Comparison of ENCODE assay signal across 14 mouse cellular contexts in the genomic region with DNA sequence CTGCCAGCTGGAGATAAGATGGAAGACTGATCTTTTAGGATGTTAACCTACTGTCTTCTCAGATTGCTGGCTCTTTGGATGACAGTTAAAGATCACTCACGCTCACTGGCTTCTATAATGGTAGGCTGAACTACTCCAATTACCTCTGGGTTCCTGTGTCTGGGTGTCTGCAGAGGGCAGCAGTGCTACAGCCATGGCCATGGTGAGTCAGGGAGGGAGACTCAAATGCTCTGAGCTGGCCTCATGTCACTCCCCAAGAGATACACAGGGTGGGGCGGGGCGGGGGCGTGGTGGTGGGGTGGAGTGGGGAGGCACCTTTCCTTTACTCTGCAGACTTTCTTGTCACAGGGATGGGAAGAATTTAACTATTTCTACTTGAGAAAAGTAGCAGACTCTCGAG. TPM values are rescaled to one million over a fixed set of nuclear protein-coding genes. Genes with fewer than 3 reads are reported as not detected.
DNase-seq lines count a peak whose midpoint lies in the region; ATAC-seq and TF ChIP-seq lines count a peak whose summit lies in the region.
"Had no signal": no experiment of that assay in that cellular context is flagged by ENCODE, and none has a peak within 500 bp of the region (broad histone marks: within the 10 kb centered on the region; RNA-seq: fewer than 3 reads in every experiment).

No protein-coding gene starts in this region.

- no peak for ATAC-seq in midbrain, embryonic 11.5 days (ENCODE audit: low FRiP score)
- no peak for ATAC-seq in midbrain, embryonic 14.5 days (ENCODE audit: low FRiP score, low TSS enrichment)
- peak; percentile 64 for ATAC-seq in erythroid progenitor cell, adult 5-6 weeks (replicated peaks; ENCODE audit: low FRiP score, poor library complexity, severe bottlenecking)
- ATAC-seq: activated CD4-positive, CD25-positive, alpha-beta regulatory T cell, adult 4 months had no signal

- H3K4me3 ChIP-seq in midbrain, embryonic 11.5 days (ENCODE audit: low read depth, low read length): no peak overlapping the region
- H3K4me3 ChIP-seq in midbrain, embryonic 14.5 days (replicated peaks; ENCODE audit: low read depth, low read length): no peak overlapping the region
- H3K4me3 ChIP-seq in small intestine, adult 2 months (ENCODE audit: low read depth, low read length): no peak overlapping the region
- H3K4me3 ChIP-seq: forebrain, embryonic 12.5 days had no signal

- H3K9ac ChIP-seq in midbrain, embryonic 11.5 days (ENCODE audit: low read length): no peak overlapping the region
- H3K9ac ChIP-seq in midbrain, embryonic 14.5 days (replicated peaks; ENCODE audit: low read length): no peak overlapping the region
- H3K9ac ChIP-seq: forebrain, embryonic 12.5 days; lung, embryonic 14.5 days had no signal

- peak; percentile 28 for DNase-seq in embryo, embryonic 10 days (ENCODE audit: low spot score)
- no peak for DNase-seq in embryo, embryonic 11 days
- peak; percentile 49 for DNase-seq in midbrain, embryonic 11.5 days (ENCODE audit: low spot score, missing footprints)
- no peak for DNase-seq in midbrain, embryonic 14.5 days
- no peak for DNase-seq in layer of hippocampus, adult 11-12 months (ENCODE audit: low spot score)
- no peak for DNase-seq in lung, postnatal 4 days
- DNase-seq: cerebellum, adult 2 months; kidney, adult 11 months; lung, embryonic 14.5 days; right cerebral cortex, adult 18-20 months had no signal

- TF ChIP-seq CTCF in small intestine, adult 2 months (IDR thresholded peaks at IDR 0.05; ENCODE audit: extremely low read depth, insufficient read length, insufficient replicate concordance, low read depth, low read length): 0 out of 2 replicates have a peak, but pooled peaks have one; percentile 19

- TF ChIP-seq POLR2A in small intestine, adult 2 months (IDR thresholded peaks at IDR 0.05; ENCODE audit: low read depth, low read length): no peak

- no peak overlapping the region for H3K4me2 ChIP-seq in midbrain, embryonic 11.5 days
- H3K4me2 ChIP-seq in midbrain, embryonic 14.5 days (ENCODE audit: low read length): no peak overlapping the region
- H3K4me2 ChIP-seq: forebrain, embryonic 12.5 days; lung, embryonic 14.5 days had no signal

- no peaks in the 10 kb centered on the region for H3K27me3 ChIP-seq in midbrain, embryonic 11.5 days (ENCODE audit: control insufficient read depth, insufficient read depth, low read length)
- no peaks in the 10 kb centered on the region for H3K27me3 ChIP-seq in midbrain, embryonic 14.5 days (ENCODE audit: control insufficient read depth, insufficient read depth, low read length)
- no peaks in the 10 kb centered on the region for H3K27me3 ChIP-seq in small intestine, adult 2 months (ENCODE audit: control insufficient read depth, insufficient read depth, low read length)
- H3K27me3 ChIP-seq: forebrain, embryonic 12.5 days had no signal

- no peaks in the 10 kb centered on the region for H3K4me1 ChIP-seq in midbrain, embryonic 11.5 days (ENCODE audit: control insufficient read depth, insufficient read depth, low read length)
- no peaks in the 10 kb centered on the region for H3K4me1 ChIP-seq in midbrain, embryonic 14.5 days (ENCODE audit: control insufficient read depth, insufficient read depth, low read length)
- H3K4me1 ChIP-seq in small intestine, adult 2 months (ENCODE audit: control insufficient read depth, insufficient read depth, insufficient read length, low read length): no peaks in the 10 kb centered on the region
- H3K4me1 ChIP-seq: forebrain, embryonic 12.5 days had no signal

- H3K27ac ChIP-seq in midbrain, embryonic 11.5 days (ENCODE audit: low read depth, low read length): no peak overlapping the region
- no peak overlapping the region for H3K27ac ChIP-seq in midbrain, embryonic 14.5 days (replicated peaks; ENCODE audit: low read depth, low read length)
- H3K27ac ChIP-seq in small intestine, adult 2 months (ENCODE audit: insufficient read depth, low read depth, low read length): no peak overlapping the region
- H3K27ac ChIP-seq: forebrain, embryonic 12.5 days had no signal

- H3K9me3 ChIP-seq in midbrain, embryonic 11.5 days (ENCODE audit: control insufficient read depth, low read length): no peaks in the 10 kb centered on the region
- H3K9me3 ChIP-seq in midbrain, embryonic 14.5 days (ENCODE audit: control insufficient read depth, low read length): no peaks in the 10 kb centered on the region
- H3K9me3 ChIP-seq: forebrain, embryonic 12.5 days had no signal

- H3K36me3 ChIP-seq in midbrain, embryonic 11.5 days (ENCODE audit: control insufficient read depth, insufficient read depth, low read length): no peaks in the 10 kb centered on the region
- H3K36me3 ChIP-seq in midbrain, embryonic 14.5 days (ENCODE audit: control insufficient read depth, insufficient read depth, low read length): no peaks in the 10 kb centered on the region
- no peaks in the 10 kb centered on the region for H3K36me3 ChIP-seq in small intestine, adult 2 months (ENCODE audit: control insufficient read depth, insufficient read depth, low read length)
- H3K36me3 ChIP-seq: forebrain, embryonic 12.5 days had no signal

- WGBS in midbrain, embryonic 11.5 days: 50% methylated on average over 5 of the region's 5 CpGs
- 45% methylated on average over 5 of the region's 5 CpGs for WGBS in midbrain, embryonic 14.5 days
- WGBS in small intestine, adult 2 months: 24% methylated on average over 5 of the region's 5 CpGs

RNA-seq across cellular contexts. Expression of a gene that starts 42.1 kb away (rescaled TPM):
- 21.6 and 23.7 TPM in 2 replicates for polyA plus RNA-seq in midbrain, embryonic 11.5 days (2014; fragmentation: Nextera tagmentation; extraction: Ambion mirVana)
- polyA plus RNA-seq in midbrain, embryonic 14.5 days (2014; fragmentation: Nextera tagmentation; extraction: Ambion mirVana): 25.5 and 26.5 TPM in 2 replicates
- total RNA-seq in erythroid progenitor cell, adult 5-6 weeks (2015; ENCODE audit: low replicate concordance): 77.8 and 106 TPM in 2 replicates
- 120 and 143 TPM in 2 replicates for total RNA-seq in erythroid progenitor cell, adult 5-6 weeks (2017; ENCODE audit: low replicate concordance)
- polyA plus RNA-seq in small intestine, adult 2 months (2012; rRNA removed): 5.7 and 12.7 TPM in 2 replicates

Comparison
In these comparisons a context has a peak if more than half of its experiments do, and no peak if none do; other contexts are left out.
1. DNase-seq: peak in embryo, embryonic 10 days (single experiment) and midbrain, embryonic 11.5 days (single experiment); none in embryo, embryonic 11 days (single experiment), midbrain, embryonic 14.5 days (single experiment), layer of hippocampus, adult 11-12 months (single experiment) and lung, postnatal 4 days (0 of 2).